In genomic region chr16:17489469-17490111, GRCm38 (mm10) we compare ENCODE assay signal across 8 mouse cellular contexts. TPM values are rescaled to one million over a fixed set of nuclear protein-coding genes. Genes with fewer than 3 reads are reported as not detected.
A peak's percentile ranks its signal among the peaks of the same experiment; 100 is the strongest.
DNase-seq lines count a peak whose midpoint lies in the region; ATAC-seq and TF ChIP-seq lines count a peak whose summit lies in the region.

Gene Aifm3, plus strand, starts transcription at chr16:17489611.

- POLR2A ChIA-PET in Patski (lab: Charles Lee), result no interaction called here

- H3K27ac ChIP-seq in hindbrain, embryonic 12.5 days, result no peak within 1 kb of the TSS
- no peak within 1 kb of the TSS for H3K27ac ChIP-seq in limb, embryonic 13.5 days
- H3K27ac ChIP-seq in neural tube, embryonic 12.5 days, result no peak within 1 kb of the TSS

- no peaks in the 10 kb centered on the region for H3K27me3 ChIP-seq in Patski
- peaks cover 25% of the 10 kb centered on the region for H3K27me3 ChIP-seq in hindbrain, embryonic 12.5 days
- H3K27me3 ChIP-seq in limb, embryonic 13.5 days, result peaks cover 39% of the 10 kb centered on the region
- H3K27me3 ChIP-seq in neural tube, embryonic 12.5 days (replicated peaks), result peaks cover 20% of the 10 kb centered on the region

- no peaks in the 10 kb centered on the region for H3K9me3 ChIP-seq in hindbrain, embryonic 12.5 days (replicated peaks)
- no peaks in the 10 kb centered on the region for H3K9me3 ChIP-seq in limb, embryonic 13.5 days
- no peaks in the 10 kb centered on the region for H3K9me3 ChIP-seq in neural tube, embryonic 12.5 days

- H3K4me1 ChIP-seq in hindbrain, embryonic 12.5 days, result peaks cover 10% of the 10 kb centered on the region
- peaks cover 12% of the 10 kb centered on the region for H3K4me1 ChIP-seq in limb, embryonic 13.5 days
- H3K4me1 ChIP-seq in neural tube, embryonic 12.5 days, result peaks cover 14% of the 10 kb centered on the region; the same call in 1 of the 2 replicates

- peak; percentile 27 for ATAC-seq in Patski
- peak; percentile 60 for ATAC-seq in hindbrain, embryonic 12.5 days (ENCODE audit: low FRiP score)
- ATAC-seq in limb, embryonic 13.5 days (ENCODE audit: low FRiP score, low read depth), result peak; percentile 68
- peak; percentile 69 for ATAC-seq in neural tube, embryonic 12.5 days (ENCODE audit: low FRiP score, low read depth)

- in situ Hi-C loops in Patski (cut with MboI; ENCODE audit: low pct_unique_long_range_greater_than_20kb), result no loop called here

- H3K4me3 ChIP-seq in hindbrain, embryonic 12.5 days, result peak within 1 kb of the TSS; percentile 41
- peak within 1 kb of the TSS; percentile 50 for H3K4me3 ChIP-seq in limb, embryonic 13.5 days
- peak within 1 kb of the TSS; percentile 30 for H3K4me3 ChIP-seq in neural tube, embryonic 12.5 days

- 1% methylated on average over 47 of the region's 47 CpGs for WGBS in hindbrain, embryonic 12.5 days
- WGBS in limb, embryonic 13.5 days, result 1% methylated on average over 47 of the region's 47 CpGs
- WGBS in neural tube, embryonic 12.5 days, result under 1% methylated on average over 44 of the region's 47 CpGs

- H3K9ac ChIP-seq in hindbrain, embryonic 12.5 days, result peak within 1 kb of the TSS; percentile 62
- peak within 1 kb of the TSS; percentile 65 for H3K9ac ChIP-seq in limb, embryonic 13.5 days
- H3K9ac ChIP-seq in neural tube, embryonic 12.5 days, result peak within 1 kb of the TSS; percentile 53

- peak within 1 kb of the TSS; percentile 85 for H3K4me2 ChIP-seq in hindbrain, embryonic 12.5 days (replicated peaks)
- H3K4me2 ChIP-seq in limb, embryonic 13.5 days (replicated peaks), result peak within 1 kb of the TSS; percentile 83
- H3K4me2 ChIP-seq in neural tube, embryonic 12.5 days (replicated peaks), result peak within 1 kb of the TSS; percentile 81

- TF ChIP-seq CTCF in Patski (IDR thresholded peaks at IDR 0.05), result no peak

- peaks cover 24% of the 10 kb centered on the region for H3K36me3 ChIP-seq in hindbrain, embryonic 12.5 days
- H3K36me3 ChIP-seq in limb, embryonic 13.5 days, result peaks cover 34% of the 10 kb centered on the region
- H3K36me3 ChIP-seq in neural tube, embryonic 12.5 days, result peaks cover 21% of the 10 kb centered on the region

- no peak for DNase-seq in frontal cortex, adult 2 months (ENCODE audit: extremely low spot score in 1 of 2, low spot score in 1 of 2)
- DNase-seq in frontal cortex, postnatal 25 days (ENCODE audit: low spot score in 2 of 2), result no peak
- no peak for DNase-seq in Patski (ENCODE audit: low read depth, low spot score)
- peak; percentile 63 for DNase-seq in embryo, embryonic 11 days
- DNase-seq in natural killer cell, adult 2 months (ENCODE audit: low spot score in 2 of 2), result no peak

- CTCF ChIA-PET in Patski (lab: Charles Lee), result interaction anchor here (1.3 to 2.2 kb wide), 2 partner anchors 16 to 17 kb away, joined by 3 to 8 read pairs; no protein-coding TSS in a partner anchor

RNA-seq across cellular contexts. Expression of gene Aifm3, which starts in this region (rescaled TPM):
- polyA plus RNA-seq in frontal cortex, adult 2 months (2012; rRNA removed), result 144 and 169 TPM in 2 replicates
- 0.99 TPM for polyA plus RNA-seq in Patski (2021)
- polyA plus RNA-seq in hindbrain, embryonic 12.5 days (2016; fragmentation: Nextera tagmentation; extraction: Ambion mirVana), result 3.0 and 4.5 TPM in 2 replicates
- 0.52 and 0.83 TPM in 2 replicates for polyA plus RNA-seq in limb, embryonic 13.5 days (2015; fragmentation: Nextera tagmentation; extraction: Ambion mirVana)
- polyA plus RNA-seq in neural tube, embryonic 12.5 days (2016; fragmentation: Nextera tagmentation; extraction: Ambion mirVana), result 1.1 and 3.2 TPM in 2 replicates

Comparison
In these comparisons a context has a peak if more than half of its experiments do, and no peak if none do; other contexts are left out.
1. RNA of gene Aifm3 (polyA plus RNA-seq): 144 to 169 TPM in frontal cortex, adult 2 months; 3.0 to 4.5 TPM in hindbrain, embryonic 12.5 days, 1.1 to 3.2 TPM in neural tube, embryonic 12.5 days, 0.99 TPM in Patski (single experiment) and 0.52 to 0.83 TPM in limb, embryonic 13.5 days; every median in the first group is over 10 times any median in the second.
2. Peak in ATAC-seq in Patski; RNA of the gene not detected or under 1 TPM.
3. Peak in ATAC-seq, H3K4me3 ChIP-seq, H3K9ac ChIP-seq and H3K4me2 ChIP-seq in limb, embryonic 13.5 days; RNA of the gene not detected or under 1 TPM.
4. Peak in every context shown above with its lines, with median percentiles within 50 percentile points of each other: ATAC-seq, H3K4me2 ChIP-seq, H3K4me3 ChIP-seq and H3K9ac ChIP-seq.